Mouse (Mus musculus) right cerebral cortex, postnatal 10 days (tissue): ENCODE data around the gene Krba1.

Experiments used
- DNase-seq, 2 experiments: peaks; one replicate each; pipeline ENCODE4 v3.0.0; 2021; ENCODE audit warnings: low spot score in 2 of 2

Gene Krba1

DNA sequence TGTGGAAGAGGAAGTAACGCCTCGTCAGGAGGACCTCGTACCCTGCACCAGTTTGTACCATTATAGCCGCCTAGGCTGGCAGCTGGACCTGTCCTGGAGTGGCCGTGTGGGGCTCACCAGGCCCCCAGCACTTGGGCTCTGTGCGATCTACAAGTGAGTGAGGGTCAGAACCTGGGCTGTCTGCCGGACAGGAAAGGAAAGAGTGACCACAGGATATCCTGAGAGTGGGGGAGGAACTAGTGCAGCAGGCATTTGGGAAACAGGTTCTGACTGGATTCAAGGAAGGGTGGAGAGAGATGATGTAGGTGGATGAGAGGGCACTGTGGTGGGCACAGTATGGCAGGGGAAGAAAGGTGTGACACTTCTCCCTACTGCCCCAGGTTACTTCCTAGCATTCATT lies 53.1 kb downstream of the Krba1 start:
- DNase-seq = no peak

GRCm38 (mm10) chr6:48452151-48452550 lies 56.8 kb downstream of the Krba1 start:
- DNase-seq = no peak

DNA sequence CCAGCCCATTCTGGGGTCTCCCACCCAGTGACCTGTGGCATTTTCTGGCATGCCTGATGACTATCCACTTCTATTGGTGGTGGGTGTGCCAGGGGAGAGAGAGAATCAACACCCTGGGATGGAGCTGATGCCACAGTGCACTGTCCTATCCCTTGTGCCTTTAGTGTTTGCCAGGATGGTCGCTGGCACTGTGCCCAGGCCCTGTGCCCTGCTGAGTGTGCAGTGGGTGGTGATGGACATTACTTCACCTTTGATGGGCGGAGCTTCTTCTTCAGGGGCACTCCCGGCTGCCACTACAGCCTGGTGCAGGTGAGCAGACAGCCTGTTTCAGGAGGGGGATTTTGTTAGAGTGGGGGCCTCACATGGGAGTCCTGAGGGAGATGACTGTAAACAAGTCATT lies 57.4 kb downstream of the Krba1 start:
- DNase-seq = no peak

DNA sequence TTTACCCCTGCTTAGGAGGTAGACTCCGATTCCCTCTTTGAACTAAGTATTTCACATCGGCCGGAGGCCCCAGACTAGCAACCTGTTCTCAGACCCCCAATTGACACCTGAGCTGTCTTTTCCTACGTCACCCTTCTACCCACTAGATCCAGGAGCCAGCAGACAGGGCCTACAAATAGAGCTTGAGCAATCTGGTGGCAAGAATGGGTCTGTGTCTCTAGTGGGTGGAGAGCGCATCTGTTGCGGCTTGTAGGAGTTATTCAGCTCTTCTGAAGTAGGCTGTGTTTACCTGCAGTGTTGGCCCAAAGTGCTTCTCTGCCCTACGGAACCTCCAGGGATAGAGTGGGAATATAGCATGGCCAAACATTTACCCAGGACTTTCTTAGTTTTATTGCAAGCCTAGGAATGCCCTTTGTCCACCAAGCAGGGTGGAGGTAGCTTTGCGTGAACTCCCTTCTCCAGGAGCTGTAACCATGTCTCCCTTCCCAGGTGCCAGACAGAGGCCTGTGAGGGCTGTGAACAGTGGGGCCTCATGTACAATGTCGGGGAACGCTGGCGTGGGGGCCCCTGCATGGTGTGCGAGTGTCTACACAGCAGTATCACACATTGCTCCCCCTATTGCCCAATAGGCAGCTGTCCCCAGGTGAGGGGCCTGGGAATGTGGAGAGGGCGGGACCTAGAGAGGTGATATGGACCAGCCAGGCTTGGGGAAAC lies 69.7 kb downstream of the Krba1 start:
- peak in 1 of 2 experiments; percentile 59 for DNase-seq

GRCm38 (mm10) chr6:48466715-48467114 lies 71.3 kb downstream of the Krba1 start:
- DNase-seq = no peak

- no peak for DNase-seq
These were observed 72.1 kb downstream of the Krba1 start for GRCm38 (mm10) chr6:48467490-48467889.
